Mouse (Mus musculus): ENCODE data around the gene Ifitm2.
"Not testable (repeated sequence)": the region's sequence is repeated elsewhere in the genome, so short reads cannot be mapped to it uniquely, and the experiment has no call there.

Ifitm2 gene

DNA sequence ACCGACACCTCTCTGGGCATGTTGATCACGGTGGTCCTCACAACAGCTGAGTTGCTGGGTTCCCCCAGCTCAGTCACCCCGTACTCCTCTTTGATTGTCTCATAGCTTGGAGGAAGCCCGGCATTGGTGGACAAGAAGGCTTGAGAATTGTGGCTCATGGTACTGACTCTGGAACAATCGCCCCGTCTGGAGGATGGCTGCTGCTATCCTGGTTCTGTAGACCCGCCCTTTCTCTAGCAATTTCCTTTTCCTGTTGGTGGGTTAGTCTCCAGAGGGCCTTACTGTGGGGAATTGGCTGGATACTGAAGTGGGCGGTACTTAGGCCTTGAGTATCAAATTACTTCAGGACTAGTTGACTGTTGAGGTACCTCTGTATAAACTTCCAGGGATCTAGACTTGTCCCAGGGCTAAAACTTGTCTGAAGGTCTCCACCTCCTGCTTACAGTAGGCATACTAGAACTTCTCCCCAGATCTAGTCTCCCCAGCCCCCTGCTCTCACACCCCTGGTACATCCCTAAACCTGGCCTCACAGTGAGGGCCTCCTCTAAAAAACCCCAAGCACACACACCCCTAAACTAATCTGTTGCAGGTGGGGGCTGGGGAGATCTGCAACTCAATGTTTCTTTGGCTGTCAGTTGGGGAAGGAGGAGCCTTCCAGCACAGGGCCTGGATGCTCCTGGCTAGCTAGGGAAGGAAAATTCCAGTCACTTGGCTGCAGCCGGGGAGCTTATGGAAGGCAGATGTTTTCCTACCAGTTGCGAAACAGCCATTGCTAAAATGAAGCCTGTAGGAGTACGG is at the start of gene Ifitm2, which contains the start of gene Gm45717:
Gene Ifitm2, minus strand, starts transcription at position 230 of the 798 bp plus-strand sequence.
Gene Gm45717, minus strand, starts transcription at position 180 of the 798 bp plus-strand sequence.
- in situ Hi-C loops (cut with MboI, MseI) = loop anchor here (5.0 kb wide), 2 partner anchors 91 to 221 kb away; no protein-coding TSS in a partner anchor

DNA sequence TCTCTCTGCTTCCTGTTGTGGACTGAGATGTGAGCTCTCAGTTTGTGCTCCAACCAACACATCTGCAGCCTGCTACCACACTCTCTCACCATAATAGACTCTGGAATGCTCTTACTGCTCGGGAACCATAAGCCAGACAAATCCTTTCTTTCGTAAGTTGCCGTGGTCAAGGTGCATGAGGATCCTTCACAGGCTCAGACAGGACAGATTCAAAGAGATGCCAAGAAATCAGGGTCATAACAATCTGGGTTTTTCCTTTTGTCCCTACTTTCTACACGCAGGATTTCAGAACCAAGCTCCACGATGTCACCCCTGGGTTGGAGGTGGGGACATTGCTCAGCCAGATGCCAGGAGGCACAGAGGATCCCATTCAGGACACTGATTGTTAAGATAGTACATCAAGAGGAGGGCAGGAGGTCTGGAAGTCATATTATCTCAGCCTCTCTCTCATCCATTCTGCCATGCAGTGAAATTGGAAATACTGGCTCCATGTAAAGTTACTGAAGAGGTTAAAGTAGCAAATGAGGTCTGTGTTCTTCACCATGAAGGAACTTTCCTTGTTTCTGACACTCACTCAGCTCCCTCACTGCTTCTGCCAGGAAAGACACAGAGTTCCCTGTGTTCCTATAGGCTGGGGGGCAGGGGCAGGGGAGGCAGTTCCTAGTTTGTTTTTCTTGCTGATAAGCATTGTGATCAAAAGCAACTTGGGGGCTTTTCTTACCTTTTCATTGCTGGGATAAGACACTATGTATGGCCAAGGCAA is 47.6 kb upstream of the Ifitm2 start:
- in situ Hi-C loops (cut with MboI, MseI) = no loop called here

DNA sequence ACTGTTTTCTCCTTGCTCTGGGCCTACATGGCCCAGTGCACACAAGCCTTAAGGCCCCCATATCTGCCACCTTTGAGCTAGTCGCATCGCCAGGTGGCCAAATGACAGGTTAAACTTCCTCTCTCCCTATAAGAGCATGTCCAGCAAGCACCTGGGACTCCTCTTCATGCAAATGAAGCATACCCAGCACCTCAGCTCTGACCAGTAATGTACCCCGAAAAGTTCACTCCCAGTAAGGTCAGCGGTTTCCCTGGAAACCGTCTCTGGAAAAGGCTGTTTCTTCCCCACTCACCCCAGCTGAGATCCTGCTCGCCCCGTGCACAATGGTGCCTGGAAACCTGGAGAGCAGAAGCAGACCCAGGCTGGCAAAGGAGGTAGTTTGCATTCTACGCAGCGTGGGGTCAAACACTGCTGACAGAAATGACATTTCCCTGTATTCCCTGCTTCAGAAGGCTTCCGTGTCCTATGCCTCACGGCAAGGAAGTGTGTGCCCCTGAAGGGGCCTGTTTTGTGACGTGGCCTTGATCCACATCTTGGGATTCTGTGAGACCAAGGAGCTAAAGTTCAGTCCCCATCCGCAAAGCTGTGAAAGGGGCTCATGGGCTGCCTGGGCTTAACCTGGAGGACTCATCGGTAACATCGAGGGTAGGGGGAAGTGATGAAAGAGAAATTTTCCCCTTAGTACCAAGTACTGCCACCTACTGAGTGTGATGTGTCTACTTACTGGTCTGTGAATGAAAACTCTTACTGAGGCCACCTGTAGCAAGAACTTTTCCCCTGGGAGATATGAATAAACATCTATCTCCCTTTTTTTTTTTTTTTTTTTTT is 45.3 kb upstream of the Ifitm2 start:
- in situ Hi-C loops (cut with MboI, MseI) = no loop called here

DNA sequence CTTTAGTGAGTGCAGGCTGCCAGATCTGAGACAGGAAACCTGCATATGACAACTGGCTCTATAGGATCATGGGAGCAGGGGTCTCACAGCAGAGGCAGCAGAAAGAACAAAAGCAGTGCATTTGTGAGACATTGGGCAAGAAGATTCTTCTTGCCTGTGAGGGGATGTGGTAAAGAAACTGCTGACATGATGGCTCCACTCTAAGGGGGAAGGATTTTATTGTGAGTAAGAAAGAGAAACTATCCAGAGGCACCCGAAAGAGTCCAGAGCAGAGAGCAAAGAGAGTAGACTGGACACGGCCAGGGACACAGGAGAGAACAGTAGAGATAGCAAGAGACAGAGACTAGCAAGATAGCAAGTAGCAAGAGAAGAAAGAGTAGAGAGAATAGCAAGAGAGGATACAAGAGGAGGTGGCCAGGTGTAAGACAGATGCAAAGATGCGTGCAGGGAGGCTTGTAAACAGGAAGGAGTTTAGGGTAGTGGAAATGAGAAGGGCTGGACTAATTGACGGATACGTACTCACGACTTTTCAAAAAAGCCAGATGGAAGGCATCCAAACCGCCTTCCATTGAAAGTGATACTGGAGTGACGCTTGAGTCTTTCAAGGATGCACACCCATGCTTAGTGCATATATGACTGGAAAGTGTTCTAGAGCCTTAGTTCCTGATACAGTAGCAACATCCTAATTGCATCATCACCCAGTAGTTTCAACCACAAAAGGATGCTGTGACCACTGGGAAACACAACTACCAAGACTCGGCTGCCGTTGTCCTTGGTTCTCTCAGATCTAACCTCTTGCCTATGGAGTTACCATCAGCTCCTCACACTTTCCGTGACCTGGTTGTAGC is 43.3 kb upstream of the Ifitm2 start:
- in situ Hi-C loops (cut with MboI, MseI) = no loop called here

DNA sequence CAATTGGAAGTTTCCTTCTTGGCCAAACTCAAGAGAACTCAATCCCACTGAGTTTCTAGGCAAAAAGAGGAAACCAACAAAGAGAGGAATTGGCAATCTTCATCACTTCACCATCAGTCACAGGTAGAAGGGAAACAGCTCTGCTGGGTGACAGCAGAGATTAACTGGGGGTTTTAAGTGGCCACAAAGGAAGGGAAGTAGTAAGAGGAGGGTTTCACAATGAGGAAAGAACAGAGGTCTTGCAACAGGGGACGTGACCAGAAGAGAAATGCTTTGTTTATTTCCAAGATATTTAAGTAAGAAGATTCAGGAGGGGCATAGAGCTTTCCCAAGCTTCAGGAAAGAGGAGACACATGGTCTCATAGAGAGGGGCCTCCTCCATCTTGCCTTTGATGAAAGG is 42.0 kb upstream of the Ifitm2 start:
- in situ Hi-C loops (cut with MboI, MseI) = no loop called here

DNA sequence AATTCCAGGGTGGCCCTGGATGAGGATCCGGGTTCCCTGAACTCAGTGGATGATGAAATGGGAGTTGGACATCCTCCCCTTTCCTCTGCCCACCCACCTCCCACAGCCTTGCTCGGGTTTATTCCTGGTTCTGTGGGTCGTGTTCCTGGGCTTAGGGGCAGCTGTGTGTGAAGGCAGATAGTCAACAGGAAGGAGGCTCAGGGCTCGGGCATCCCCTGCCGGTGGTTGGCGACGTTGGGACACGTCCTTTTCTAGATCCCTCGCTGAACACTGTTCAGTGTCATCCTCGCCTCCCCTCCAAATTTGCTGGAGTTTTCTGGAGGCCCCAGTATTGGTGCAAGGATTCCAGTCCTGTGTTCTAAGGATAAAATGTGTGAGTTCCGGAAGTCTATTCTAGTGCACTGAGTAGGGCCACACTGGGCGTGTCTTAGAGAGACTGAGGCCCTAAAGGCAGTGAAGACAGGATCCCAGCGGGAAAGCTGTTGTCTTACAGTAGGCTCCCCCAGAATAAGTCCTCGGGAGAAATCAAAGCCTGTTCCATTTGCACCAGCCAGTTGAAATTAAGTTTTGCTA is 35.4 kb upstream of the Ifitm2 start:
- in situ Hi-C loops (cut with MboI, MseI) = no loop called here

DNA sequence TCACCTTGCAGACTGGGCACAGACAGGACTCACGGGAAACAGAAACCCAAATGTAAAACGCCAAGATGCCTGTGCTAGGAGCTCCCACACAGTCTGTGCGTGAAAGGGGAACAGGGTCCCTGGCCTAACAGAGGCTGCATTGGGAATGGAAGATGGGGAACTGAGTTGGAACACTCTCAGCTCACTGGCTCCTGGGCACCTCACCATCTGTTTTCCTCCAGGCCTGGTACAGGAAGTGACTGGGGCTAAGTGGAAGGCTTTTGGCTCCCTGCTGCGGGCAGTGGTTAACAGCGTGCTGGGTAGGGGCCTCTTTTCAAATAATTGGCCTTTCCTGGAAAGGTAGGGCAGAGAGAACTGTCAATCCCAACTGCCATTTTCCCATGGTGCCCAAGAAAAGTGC is 34.8 kb upstream of the Ifitm2 start:
- in situ Hi-C loops (cut with MboI, MseI) = no loop called here

DNA sequence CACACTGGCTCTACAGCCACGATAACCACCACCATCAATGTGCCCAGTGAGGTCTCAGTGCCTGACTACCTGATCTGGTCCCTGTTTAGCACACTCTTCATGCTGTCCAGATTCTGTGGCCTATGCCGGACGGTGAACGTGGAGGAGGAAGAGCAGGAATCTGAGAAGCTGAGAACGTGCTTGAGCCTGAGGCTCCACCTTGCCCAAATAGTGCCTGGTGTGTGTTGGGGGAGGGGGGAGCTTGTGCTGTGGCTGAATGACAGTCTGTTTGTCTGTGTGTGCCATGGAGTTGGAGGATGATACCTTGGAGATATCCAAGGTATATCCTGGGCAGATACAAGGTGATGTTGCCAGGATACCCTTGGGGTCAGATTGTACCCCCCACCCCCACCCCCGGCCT is 34.4 kb upstream of the Ifitm2 start:
- in situ Hi-C loops (cut with MboI, MseI) = no loop called here

DNA sequence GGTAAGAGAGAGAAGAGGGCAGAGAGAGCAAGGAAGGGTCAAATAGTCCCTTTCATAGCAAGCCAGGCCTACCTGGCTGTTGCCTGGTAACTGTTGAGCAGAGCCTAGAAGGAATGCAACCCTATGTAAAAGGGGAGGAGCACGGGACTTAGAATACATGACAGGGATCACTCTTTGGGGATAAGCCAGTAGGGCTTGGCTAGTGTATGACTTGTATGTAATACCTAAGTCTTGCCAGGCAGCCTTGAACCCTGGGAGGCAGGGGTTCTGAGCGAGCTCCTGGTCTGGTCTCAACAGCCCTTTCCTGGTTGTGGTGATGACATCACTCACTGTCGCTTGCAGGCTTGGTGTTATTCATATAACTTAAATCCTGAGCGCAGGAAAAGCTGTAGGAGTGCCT is 33.2 kb upstream of the Ifitm2 start:
- in situ Hi-C loops (cut with MboI, MseI) = no loop called here

DNA sequence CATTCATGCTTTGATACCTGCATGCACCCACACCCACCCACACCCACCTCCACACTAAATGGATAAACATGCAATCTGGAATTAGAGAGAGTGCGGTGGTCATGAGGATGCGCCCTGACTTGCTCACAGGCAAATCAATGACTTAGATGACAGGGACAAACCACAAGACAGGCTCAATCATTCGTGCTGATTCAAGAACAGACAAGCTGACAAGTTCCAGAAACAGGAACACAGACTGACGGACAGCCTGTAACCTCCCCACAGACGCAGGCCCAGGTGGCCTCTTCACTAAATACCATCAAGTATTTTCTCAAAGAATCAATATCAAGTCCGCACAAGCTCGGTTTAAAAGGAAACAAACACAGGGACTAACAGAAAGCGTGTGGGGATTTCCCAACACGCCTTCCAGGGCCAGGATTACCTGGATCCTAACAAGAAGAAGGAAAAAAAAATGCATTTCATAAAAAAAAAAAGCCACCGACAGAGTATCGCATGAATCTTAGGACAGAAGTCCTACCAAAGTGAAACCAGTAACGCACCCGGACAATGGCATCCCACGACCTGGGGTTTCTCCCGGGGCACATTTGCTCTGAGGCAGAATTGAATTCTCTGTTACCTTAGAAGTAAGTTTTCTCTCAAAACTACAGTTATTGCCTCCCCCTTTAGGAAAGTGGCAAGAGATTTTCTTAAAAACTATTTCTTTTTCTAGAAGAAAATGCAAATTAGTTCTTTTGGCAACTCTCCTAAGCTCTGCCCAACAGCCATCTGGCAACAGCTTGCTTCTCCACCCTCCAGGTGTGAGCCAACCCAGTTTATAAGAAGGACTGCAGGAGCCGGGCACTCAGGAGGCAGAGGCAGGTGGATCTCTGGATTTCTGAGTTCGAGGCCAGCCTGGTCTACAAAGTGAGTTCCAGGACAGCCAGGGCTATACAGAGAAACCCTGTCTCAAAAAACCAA is 31.7 kb upstream of the Ifitm2 start:
- in situ Hi-C loops (cut with MboI, MseI) = no loop called here

DNA sequence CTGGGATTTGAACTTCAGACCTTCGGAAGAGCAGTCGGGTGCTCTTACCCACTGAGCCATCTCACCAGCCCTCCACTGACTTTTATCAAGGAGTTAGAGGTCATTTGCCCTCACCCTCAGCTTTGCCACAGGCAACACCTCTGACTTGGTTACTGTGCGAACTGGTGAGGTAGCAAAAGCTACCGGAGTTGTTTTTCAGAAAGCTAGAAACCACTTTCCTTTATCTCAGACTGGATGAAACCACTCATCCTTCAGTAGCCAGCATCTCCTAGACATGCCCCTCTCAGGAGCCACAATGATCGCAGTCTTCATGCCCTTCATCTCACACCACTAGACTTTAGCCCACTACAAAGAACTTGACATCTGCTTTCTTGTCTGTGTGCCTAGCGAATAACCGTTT is 27.2 kb upstream of the Ifitm2 start:
- in situ Hi-C loops (cut with MboI, MseI) = no loop called here

DNA sequence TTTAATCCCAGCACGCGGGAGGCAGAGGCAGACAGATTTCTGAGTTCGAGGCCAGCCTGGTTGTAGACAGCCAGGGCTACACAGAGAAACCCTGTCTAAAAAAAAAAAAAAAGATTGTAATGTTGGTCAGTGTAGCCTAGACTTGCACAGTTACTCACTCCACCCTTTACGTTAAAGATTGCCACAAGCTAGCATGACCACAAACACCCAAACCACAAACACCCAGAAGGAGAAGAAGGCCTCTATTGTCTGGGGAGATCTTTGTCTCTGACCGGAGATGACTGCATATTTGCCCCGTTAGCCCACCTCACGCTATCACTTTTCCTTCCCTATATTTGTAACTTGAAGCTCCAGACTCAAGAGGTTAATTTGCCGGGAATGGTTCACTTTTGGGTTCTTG is 25.9 kb upstream of the Ifitm2 start:
- in situ Hi-C loops (cut with MboI, MseI) = no loop called here

DNA sequence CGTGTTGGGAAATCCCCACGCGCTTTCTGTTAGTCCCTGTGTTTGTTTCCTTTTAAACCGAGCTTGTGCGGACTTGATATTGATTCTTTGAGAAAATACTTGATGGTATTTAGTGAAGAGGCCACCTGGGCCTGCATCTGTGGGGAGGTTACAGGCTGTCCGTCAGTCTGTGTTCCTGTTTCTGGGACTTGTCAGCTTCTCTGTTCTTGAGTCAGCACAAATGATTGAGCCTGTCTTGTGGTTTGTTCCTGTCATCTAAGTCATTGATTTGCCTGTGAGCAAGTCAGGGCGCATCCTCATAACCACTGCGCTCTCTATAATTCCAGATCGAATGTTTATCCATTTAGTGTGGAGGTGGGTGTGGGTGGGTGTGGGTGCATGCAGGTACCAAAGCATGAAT is 20.9 kb upstream of the Ifitm2 start:
- in situ Hi-C loops (cut with MboI, MseI) = not testable (repeated sequence)

DNA sequence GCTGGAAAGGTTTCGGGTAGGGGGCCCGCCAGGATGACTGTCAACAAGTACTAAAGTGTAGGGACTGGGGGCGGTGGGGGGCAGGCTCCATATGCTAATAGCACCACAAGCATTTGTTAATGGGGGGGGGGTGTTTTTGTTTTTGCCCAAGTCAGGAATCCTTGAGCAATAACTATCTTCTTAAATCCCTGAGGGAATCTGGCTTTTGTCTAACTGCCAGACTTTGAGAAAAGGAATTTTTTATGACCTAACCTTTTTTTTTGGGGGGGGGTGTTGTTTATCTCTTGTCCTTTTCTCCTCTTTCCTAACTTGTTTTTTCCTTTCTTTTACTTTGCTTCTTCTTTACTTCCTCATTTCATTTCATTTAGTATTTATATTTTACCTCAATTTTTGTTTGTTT is 19.7 kb upstream of the Ifitm2 start:
- in situ Hi-C loops (cut with MboI, MseI) = no loop called here

DNA sequence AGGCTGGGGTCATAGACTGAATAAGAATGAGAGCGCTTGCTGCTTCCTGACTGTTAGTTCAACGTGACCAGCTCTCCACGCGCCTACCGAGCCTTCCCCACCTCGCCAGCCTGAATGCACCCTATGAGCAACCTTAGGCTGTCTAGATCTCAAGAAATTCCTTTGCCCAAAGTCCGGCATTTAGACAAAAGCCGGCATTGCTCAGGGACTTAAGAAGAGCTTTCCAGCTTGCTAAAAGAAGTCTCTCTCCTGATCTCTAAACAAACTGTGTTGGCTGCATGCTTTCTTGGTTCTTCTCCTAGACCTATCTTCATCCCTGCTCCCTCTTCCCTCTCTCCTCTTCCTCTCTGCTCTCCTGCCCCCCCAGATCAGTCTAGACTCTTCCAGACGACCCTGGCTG is 19.2 kb upstream of the Ifitm2 start:
- in situ Hi-C loops (cut with MboI, MseI) = no loop called here

DNA sequence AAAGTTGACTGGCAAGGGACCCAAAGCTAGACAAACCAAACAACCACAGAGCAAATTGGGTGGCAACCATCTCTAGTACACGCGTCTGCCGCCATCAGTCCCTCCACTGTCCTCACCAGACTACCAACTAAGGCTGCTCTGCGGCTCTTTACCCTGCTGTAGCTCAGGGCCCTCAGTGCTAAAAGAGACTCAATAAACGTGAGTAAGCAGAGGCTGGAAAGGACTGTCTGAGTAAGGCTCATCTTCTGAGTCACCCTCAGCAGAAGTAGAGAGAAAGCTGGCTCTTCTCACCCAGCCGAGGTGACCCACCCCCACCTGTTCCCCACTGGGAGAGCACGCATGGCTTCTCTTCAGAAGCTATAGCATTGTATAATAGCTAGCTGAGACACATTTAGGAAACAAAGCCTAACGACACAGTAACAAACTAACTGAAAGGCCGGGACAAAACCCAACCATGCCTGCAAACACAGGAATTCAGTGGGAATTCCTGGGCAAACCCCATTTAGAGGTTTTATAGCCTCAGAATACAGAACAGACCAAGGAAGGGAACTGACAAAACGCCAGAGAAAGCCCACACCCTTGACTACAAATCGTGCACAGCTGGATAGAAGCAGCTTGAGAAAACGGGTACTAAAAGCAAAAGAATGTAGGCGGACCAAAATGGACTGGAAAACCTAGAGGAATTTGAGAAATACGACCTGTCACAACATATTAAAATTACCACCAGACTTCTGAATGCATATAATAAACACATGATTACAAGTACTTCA is 17.8 kb upstream of the Ifitm2 start:
- in situ Hi-C loops (cut with MboI, MseI) = no loop called here

DNA sequence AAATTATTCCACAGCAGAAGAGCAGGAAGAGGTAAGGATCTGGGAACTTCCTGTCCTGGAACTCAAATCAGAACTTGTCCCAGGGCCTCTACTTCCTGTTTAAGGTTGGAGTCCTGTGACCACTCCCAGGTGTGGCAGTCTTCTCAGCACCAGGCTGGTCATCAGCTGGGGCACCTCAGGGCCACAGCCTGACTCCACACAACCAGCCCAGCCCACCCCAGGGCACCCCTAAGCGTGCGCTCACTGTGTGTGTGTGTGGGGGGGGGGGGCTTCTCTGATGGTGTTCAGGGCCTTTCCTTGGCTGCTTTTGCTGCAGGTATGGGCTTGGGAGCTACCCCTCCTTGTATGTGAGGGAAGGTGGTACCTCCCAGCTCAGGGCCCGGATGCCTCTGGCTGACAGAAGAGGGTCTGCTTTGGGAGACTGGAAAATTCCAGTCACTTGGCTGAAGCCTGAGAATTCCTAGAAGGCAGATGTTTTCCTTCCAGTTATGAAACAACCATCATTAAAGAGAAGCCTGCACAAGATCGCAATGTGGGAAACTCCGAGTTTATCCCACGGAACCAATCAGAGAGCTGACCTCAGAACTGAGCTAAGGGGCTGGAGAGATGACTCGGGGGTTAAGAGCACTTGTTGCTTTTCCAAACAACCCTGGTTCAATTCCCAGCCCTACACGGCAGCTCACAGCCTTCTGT is 15.8 kb upstream of the Ifitm2 start:
- in situ Hi-C loops (cut with MboI, MseI) = no loop called here

DNA sequence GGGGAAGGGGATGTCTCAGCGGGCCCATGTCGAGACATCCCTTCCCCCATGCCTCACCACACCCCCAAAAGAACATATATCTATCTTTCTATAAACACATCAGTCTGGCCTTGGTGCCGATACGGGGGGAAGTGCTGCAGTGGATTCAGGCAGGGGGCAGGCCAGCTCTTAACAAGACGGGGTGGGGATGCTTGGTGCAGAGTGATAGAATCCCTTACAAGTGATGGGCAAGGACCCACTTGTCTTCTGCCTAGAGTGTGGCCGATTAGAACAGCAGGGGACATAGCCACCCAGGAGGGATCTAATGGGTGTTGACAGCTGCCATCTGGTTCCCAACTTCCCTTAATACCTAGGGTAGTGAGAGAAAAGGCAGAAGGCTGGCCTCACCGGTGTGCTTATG is 15.1 kb upstream of the Ifitm2 start:
- in situ Hi-C loops (cut with MboI, MseI) = no loop called here

All from T-helper 17 cell (primary cell).